13 mouse cellular contexts compared by ENCODE assay signal in genomic region chr4:82555673-82556171, GRCm38 (mm10).
DNase-seq lines count a peak whose midpoint lies in the region; ATAC-seq and TF ChIP-seq lines count a peak whose summit lies in the region.
"Had no signal": no experiment of that assay in that cellular context is flagged by ENCODE, and none has a peak within 500 bp of the region (broad histone marks: within the 10 kb centered on the region; RNA-seq: fewer than 3 reads in every experiment).

No protein-coding gene starts in this region.

- H3K27ac ChIP-seq in forebrain, embryonic 13.5 days: peak overlapping the region; percentile 57
- no peak overlapping the region for H3K27ac ChIP-seq in forebrain, embryonic 10.5 days
- H3K27ac ChIP-seq in hindbrain, postnatal 0 days: peak overlapping the region; percentile 41; the same call in 1 of the 2 replicates
- H3K27ac ChIP-seq in hindbrain, embryonic 11.5 days (ENCODE audit: low read depth, low read length): no peak overlapping the region
- H3K27ac ChIP-seq in stomach, postnatal 0 days (replicated peaks): peak overlapping the region; percentile 70
- H3K27ac ChIP-seq: liver, embryonic 14.5 days had no signal

- no peaks in the 10 kb centered on the region for H3K27me3 ChIP-seq in forebrain, embryonic 13.5 days
- H3K27me3 ChIP-seq in forebrain, embryonic 10.5 days (ENCODE audit: poor library complexity, severe bottlenecking): no peaks in the 10 kb centered on the region
- H3K27me3 ChIP-seq in hindbrain, postnatal 0 days (ENCODE audit: insufficient read depth, low read length): no peaks in the 10 kb centered on the region
- no peaks in the 10 kb centered on the region for H3K27me3 ChIP-seq in hindbrain, embryonic 11.5 days (ENCODE audit: control insufficient read depth, insufficient read depth, low read length)
- H3K27me3 ChIP-seq in stomach, postnatal 0 days (ENCODE audit: control insufficient read depth, insufficient read depth, low read length): no peaks in the 10 kb centered on the region

- no peaks in the 10 kb centered on the region for H3K36me3 ChIP-seq in forebrain, embryonic 13.5 days (ENCODE audit: poor library complexity, severe bottlenecking)
- H3K36me3 ChIP-seq in forebrain, embryonic 10.5 days (replicated peaks): no peaks in the 10 kb centered on the region
- H3K36me3 ChIP-seq in hindbrain, postnatal 0 days (ENCODE audit: insufficient read depth, low read length): no peaks in the 10 kb centered on the region
- no peaks in the 10 kb centered on the region for H3K36me3 ChIP-seq in hindbrain, embryonic 11.5 days (ENCODE audit: control insufficient read depth, insufficient read depth, low read length)
- no peaks in the 10 kb centered on the region for H3K36me3 ChIP-seq in stomach, postnatal 0 days (ENCODE audit: control insufficient read depth, insufficient read depth, low read length)

- H3K9me3 ChIP-seq in forebrain, embryonic 13.5 days (replicated peaks): no peaks in the 10 kb centered on the region
- H3K9me3 ChIP-seq in forebrain, embryonic 10.5 days: no peaks in the 10 kb centered on the region
- H3K9me3 ChIP-seq in hindbrain, postnatal 0 days (ENCODE audit: low read length): no peaks in the 10 kb centered on the region
- no peaks in the 10 kb centered on the region for H3K9me3 ChIP-seq in hindbrain, embryonic 11.5 days (ENCODE audit: control insufficient read depth, low read length)
- no peaks in the 10 kb centered on the region for H3K9me3 ChIP-seq in stomach, postnatal 0 days (ENCODE audit: control insufficient read depth, low read length)

- H3K4me2 ChIP-seq in forebrain, embryonic 13.5 days: peak overlapping the region; percentile 27
- H3K4me2 ChIP-seq in hindbrain, postnatal 0 days (ENCODE audit: low read depth, low read length): peak overlapping the region; percentile 35
- no peak overlapping the region for H3K4me2 ChIP-seq in hindbrain, embryonic 11.5 days (replicated peaks; ENCODE audit: low read depth, low read length)
- H3K4me2 ChIP-seq in stomach, postnatal 0 days (replicated peaks; ENCODE audit: low read depth): peak overlapping the region; percentile 43

- H3K9ac ChIP-seq in forebrain, embryonic 13.5 days: no peak overlapping the region
- no peak overlapping the region for H3K9ac ChIP-seq in hindbrain, postnatal 0 days (replicated peaks; ENCODE audit: low read length)
- no peak overlapping the region for H3K9ac ChIP-seq in hindbrain, embryonic 11.5 days (ENCODE audit: low read depth, low read length)
- no peak overlapping the region for H3K9ac ChIP-seq in stomach, postnatal 0 days (ENCODE audit: low read length)
- H3K9ac ChIP-seq: liver, embryonic 14.5 days had no signal

- 54% methylated on average over 16 of the region's 16 CpGs for WGBS in forebrain, embryonic 13.5 days
- 87% methylated on average over 16 of the region's 16 CpGs for WGBS in forebrain, embryonic 10.5 days
- 39% methylated on average over 16 of the region's 16 CpGs for WGBS in hindbrain, postnatal 0 days
- 86% methylated on average over 16 of the region's 16 CpGs for WGBS in hindbrain, embryonic 11.5 days
- 40% methylated on average over 16 of the region's 16 CpGs for WGBS in stomach, postnatal 0 days

- peaks cover 11% of the 10 kb centered on the region for H3K4me1 ChIP-seq in forebrain, embryonic 13.5 days
- no peaks in the 10 kb centered on the region for H3K4me1 ChIP-seq in forebrain, embryonic 10.5 days
- H3K4me1 ChIP-seq in hindbrain, postnatal 0 days (ENCODE audit: insufficient read depth, low read length): no peaks in the 10 kb centered on the region
- no peaks in the 10 kb centered on the region for H3K4me1 ChIP-seq in hindbrain, embryonic 11.5 days (replicated peaks; ENCODE audit: control insufficient read depth, insufficient read depth, low read length)
- H3K4me1 ChIP-seq in stomach, postnatal 0 days (replicated peaks; ENCODE audit: control insufficient read depth, insufficient read depth): no peaks in the 10 kb centered on the region

- ATAC-seq in forebrain, embryonic 13.5 days: peak; percentile 69
- peak; percentile 71 for ATAC-seq in hindbrain, postnatal 0 days
- no peak for ATAC-seq in hindbrain, embryonic 11.5 days (ENCODE audit: low FRiP score)
- ATAC-seq in stomach, postnatal 0 days (ENCODE audit: low FRiP score, low TSS enrichment): no peak

- no peak overlapping the region for H3K4me3 ChIP-seq in forebrain, embryonic 13.5 days
- no peak overlapping the region for H3K4me3 ChIP-seq in forebrain, embryonic 10.5 days
- no peak overlapping the region for H3K4me3 ChIP-seq in hindbrain, postnatal 0 days (ENCODE audit: low read length)
- H3K4me3 ChIP-seq in hindbrain, embryonic 11.5 days (ENCODE audit: low read depth, low read length): no peak overlapping the region
- no peak overlapping the region for H3K4me3 ChIP-seq in stomach, postnatal 0 days (ENCODE audit: low read depth, low read length)

- no peak for TF ChIP-seq EP300 in stomach, postnatal 0 days (optimal IDR thresholded peaks at IDR 0.05)

- TF ChIP-seq CTCF in hindbrain, postnatal 0 days (IDR thresholded peaks at IDR 0.05; ENCODE audit: low read depth): no peak
- TF ChIP-seq CTCF in stomach, postnatal 0 days (IDR thresholded peaks at IDR 0.05; ENCODE audit: low read depth): no peak

- no peak for DNase-seq in forebrain, embryonic 10.5 days (ENCODE audit: extremely low spot score, low spot score)
- DNase-seq in hindbrain, postnatal 0 days (ENCODE audit: low spot score): peak; percentile 74
- DNase-seq in hindbrain, embryonic 11.5 days (ENCODE audit: low spot score): no peak
- DNase-seq in right cerebral cortex, postnatal 10 days (ENCODE audit: low spot score in 2 of 2): peak; percentile 57 to 59
- no peak for DNase-seq in right cerebral cortex, postnatal 25 days
- no peak for DNase-seq in stomach, postnatal 0 days (ENCODE audit: low spot score)
- DNase-seq in layer of hippocampus, adult 9-11 months: no peak
- DNase-seq: adrenal gland, adult 8-10 months; cerebellum, adult 8-10 months; kidney, postnatal 36 days; thymus, adult 18-20 months had no signal

Comparison
In these comparisons a context has a peak if more than half of its experiments do, and no peak if none do; other contexts are left out.
1. ATAC-seq: peak in forebrain, embryonic 13.5 days (single experiment) and hindbrain, postnatal 0 days (single experiment); none in hindbrain, embryonic 11.5 days (single experiment) and stomach, postnatal 0 days (single experiment).
2. H3K27ac ChIP-seq: peak in forebrain, embryonic 13.5 days (single experiment), hindbrain, postnatal 0 days (single experiment) and stomach, postnatal 0 days (single experiment); none in forebrain, embryonic 10.5 days (single experiment) and hindbrain, embryonic 11.5 days (single experiment).
3. DNase-seq: peak in hindbrain, postnatal 0 days (single experiment) and right cerebral cortex, postnatal 10 days (2 of 2); none in forebrain, embryonic 10.5 days (single experiment), hindbrain, embryonic 11.5 days (single experiment), right cerebral cortex, postnatal 25 days (single experiment), stomach, postnatal 0 days (single experiment) and layer of hippocampus, adult 9-11 months (single experiment).